Mouse (Mus musculus) spleen, adult 2 months (tissue): Measurements from ENCODE around the gene Hrh2.

ENCODE experiments used
- CTCF ChIP-seq: fragments of 200-500 bp; IDR thresholded peaks from 2 replicates; pipeline ENCODE4 v1.5.1; 2011; ENCODE audit warnings: mild to moderate bottlenecking, inconsistent platforms; ENCODE audit not compliant: insufficient read depth, insufficient read length, insufficient replicate concordance; ENCODE audit errors: extremely low read depth
- POLR2A ChIP-seq: fragments of 200-500 bp; IDR thresholded peaks from 2 replicates; pipeline ENCODE4 v1.6.1; 2011; ENCODE audit warnings: low read depth, low read length, inconsistent platforms

DNA sequence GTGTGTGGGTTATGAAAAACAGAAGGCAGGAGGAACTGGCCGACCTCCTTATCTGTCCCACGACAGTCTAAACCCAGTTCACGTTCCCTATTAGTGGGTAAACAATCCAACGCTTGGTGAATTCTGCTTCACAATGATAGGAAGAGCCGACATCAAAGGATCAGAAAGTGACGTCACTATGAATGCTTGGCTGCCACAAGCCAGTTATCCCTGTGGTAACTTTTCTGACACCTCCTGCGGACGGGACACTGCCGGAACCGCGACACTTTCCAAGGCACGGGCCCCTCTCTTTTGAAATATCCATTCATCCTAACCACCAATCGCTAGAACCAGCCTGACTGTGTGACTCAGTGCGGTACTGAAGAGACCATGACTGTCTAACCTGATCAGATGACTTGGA, 2.0 kb upstream of the Hrh2 start:
- TF ChIP-seq POLR2A, result no peak
- TF ChIP-seq CTCF, result no peak
